Mouse (Mus musculus): Measurements from ENCODE around the gene Cpm. TPM values are rescaled to one million over a fixed set of nuclear protein-coding genes. Genes with fewer than 3 reads are reported as not detected.

The Cpm gene
- total RNA-seq, 1 experiment, result 4.8 TPM

- Histone ChIP-seq H3K9ac (ENCODE audit: insufficient read depth, low read depth, low read length, poor library complexity, severe bottlenecking) (no peak overlapping the region), H3K36me3 (ENCODE audit: control insufficient read depth, insufficient read depth, low read length, poor library complexity, severe bottlenecking) (no peaks in the 10 kb centered on the region), H3K27ac (ENCODE audit: insufficient read depth, low read depth, low read length, poor library complexity, severe bottlenecking) (no peak overlapping the region), H3K4me3 (ENCODE audit: insufficient read depth in 1 of 2, low read depth in 1 of 2, low read length in 2 of 2, poor library complexity in 1 of 2, severe bottlenecking in 1 of 2) (no peak overlapping the region), H3K9me3 (ENCODE audit: control insufficient read depth, insufficient read depth, low read depth, low read length) (no peaks in the 10 kb centered on the region), H3K4me1 (ENCODE audit: control insufficient read depth in 2 of 2, insufficient read depth in 2 of 2, low read length in 2 of 2, poor library complexity in 1 of 2) (peaks cover 9 to 14% of the 10 kb centered on the region in 2 experiments)
- DNase-seq (ENCODE audit: low read depth, low spot score), result no peak
- in situ Hi-C loops (cut with MboI; ENCODE audit: low sequenced_read_pairs in 2 of 2, unreplicated experiment in 2 of 2), result no loop called here
- TF ChIP-seq ZNF384 (IDR thresholded peaks at IDR 0.05; ENCODE audit: low read depth, low read length) (no peak), MAFK (IDR thresholded peaks at IDR 0.05; ENCODE audit: insufficient read depth, low read depth, low read length) (no peak), HCFC1 (IDR thresholded peaks at IDR 0.05; ENCODE audit: borderline replicate concordance, insufficient read depth, low read length) (no peak), CHD2 (IDR thresholded peaks at IDR 0.05; ENCODE audit: low read depth, low read length) (no peak), ZC3H11A (IDR thresholded peaks at IDR 0.05; ENCODE audit: borderline replicate concordance, low read depth, low read length) (no peak)
Measured at GRCm38 (mm10) chr10:117643302-117643701, 14.0 kb downstream of the Cpm start.

GRCm38 (mm10) chr10:117643711-117644428, 14.6 kb downstream of the Cpm start:
- no peak for DNase-seq (ENCODE audit: low read depth, low spot score)
- H3K27ac ChIP-seq (ENCODE audit: insufficient read depth, low read depth, low read length, poor library complexity, severe bottlenecking), result no peak overlapping the region
- H3K4me1 ChIP-seq (ENCODE audit: control insufficient read depth in 2 of 2, insufficient read depth in 2 of 2, low read length in 2 of 2, poor library complexity in 1 of 2), result peaks cover 9 to 14% of the 10 kb centered on the region in 2 experiments
- no peaks in the 10 kb centered on the region for H3K9me3 ChIP-seq (ENCODE audit: control insufficient read depth, insufficient read depth, low read depth, low read length)
- no peak overlapping the region for H3K9ac ChIP-seq (ENCODE audit: insufficient read depth, low read depth, low read length, poor library complexity, severe bottlenecking)
- in situ Hi-C loops (cut with MboI; ENCODE audit: low sequenced_read_pairs in 2 of 2, unreplicated experiment in 2 of 2), result no loop called here
- TF ChIP-seq ZC3H11A (IDR thresholded peaks at IDR 0.05; ENCODE audit: borderline replicate concordance, low read depth, low read length) (no peak), MAFK (IDR thresholded peaks at IDR 0.05; ENCODE audit: insufficient read depth, low read depth, low read length) (no peak), ZNF384 (IDR thresholded peaks at IDR 0.05; ENCODE audit: low read depth, low read length) (no peak), HCFC1 (IDR thresholded peaks at IDR 0.05; ENCODE audit: borderline replicate concordance, insufficient read depth, low read length) (no peak), CHD2 (IDR thresholded peaks at IDR 0.05; ENCODE audit: low read depth, low read length) (no peak)
- no peak overlapping the region for H3K4me3 ChIP-seq (ENCODE audit: insufficient read depth in 1 of 2, low read depth in 1 of 2, low read length in 2 of 2, poor library complexity in 1 of 2, severe bottlenecking in 1 of 2)
- H3K36me3 ChIP-seq (ENCODE audit: control insufficient read depth, insufficient read depth, low read length, poor library complexity, severe bottlenecking), result no peaks in the 10 kb centered on the region

- Histone ChIP-seq H3K4me1 (ENCODE audit: control insufficient read depth in 2 of 2, insufficient read depth in 2 of 2, low read length in 2 of 2, poor library complexity in 1 of 2) (peaks cover 9 to 14% of the 10 kb centered on the region in 2 experiments), H3K9ac (ENCODE audit: insufficient read depth, low read depth, low read length, poor library complexity, severe bottlenecking) (no peak overlapping the region), H3K4me3 (ENCODE audit: insufficient read depth in 1 of 2, low read depth in 1 of 2, low read length in 2 of 2, poor library complexity in 1 of 2, severe bottlenecking in 1 of 2) (no peak overlapping the region), H3K9me3 (ENCODE audit: control insufficient read depth, insufficient read depth, low read depth, low read length) (no peaks in the 10 kb centered on the region), H3K27ac (ENCODE audit: insufficient read depth, low read depth, low read length, poor library complexity, severe bottlenecking) (no peak overlapping the region), H3K36me3 (ENCODE audit: control insufficient read depth, insufficient read depth, low read length, poor library complexity, severe bottlenecking) (no peaks in the 10 kb centered on the region)
- in situ Hi-C loops (cut with MboI; ENCODE audit: low sequenced_read_pairs in 2 of 2, unreplicated experiment in 2 of 2), result no loop called here
- DNase-seq (ENCODE audit: low read depth, low spot score), result no peak
- no peak for TF ChIP-seq ZNF384 (IDR thresholded peaks at IDR 0.05; ENCODE audit: low read depth, low read length)
- TF ChIP-seq HCFC1 (IDR thresholded peaks at IDR 0.05; ENCODE audit: borderline replicate concordance, insufficient read depth, low read length), result no peak
- TF ChIP-seq CHD2 (IDR thresholded peaks at IDR 0.05; ENCODE audit: low read depth, low read length), result no peak
- no peak for TF ChIP-seq ZC3H11A (IDR thresholded peaks at IDR 0.05; ENCODE audit: borderline replicate concordance, low read depth, low read length)
- no peak for TF ChIP-seq MAFK (IDR thresholded peaks at IDR 0.05; ENCODE audit: insufficient read depth, low read depth, low read length)
Measured at GRCm38 (mm10) chr10:117644429-117644748, 15.1 kb downstream of the Cpm start.

- H3K4me3 ChIP-seq (ENCODE audit: insufficient read depth in 1 of 2, low read depth in 1 of 2, low read length in 2 of 2, poor library complexity in 1 of 2, severe bottlenecking in 1 of 2), result no peak overlapping the region
Measured at GRCm38 (mm10) chr10:117644828-117645227, 15.5 kb downstream of the Cpm start.

More at GRCm38 (mm10) chr10:117644828-117645227, 15.5 kb downstream of the Cpm start:
- no peak overlapping the region for H3K9ac ChIP-seq (ENCODE audit: insufficient read depth, low read depth, low read length, poor library complexity, severe bottlenecking)
- in situ Hi-C loops (cut with MboI; ENCODE audit: low sequenced_read_pairs in 2 of 2, unreplicated experiment in 2 of 2), result no loop called here
- H3K9me3 ChIP-seq (ENCODE audit: control insufficient read depth, insufficient read depth, low read depth, low read length), result no peaks in the 10 kb centered on the region
- TF ChIP-seq MAFK (IDR thresholded peaks at IDR 0.05; ENCODE audit: insufficient read depth, low read depth, low read length) (no peak), ZNF384 (IDR thresholded peaks at IDR 0.05; ENCODE audit: low read depth, low read length) (no peak), ZC3H11A (IDR thresholded peaks at IDR 0.05; ENCODE audit: borderline replicate concordance, low read depth, low read length) (no peak), CHD2 (IDR thresholded peaks at IDR 0.05; ENCODE audit: low read depth, low read length) (no peak), HCFC1 (IDR thresholded peaks at IDR 0.05; ENCODE audit: borderline replicate concordance, insufficient read depth, low read length) (no peak)
- H3K36me3 ChIP-seq (ENCODE audit: control insufficient read depth, insufficient read depth, low read length, poor library complexity, severe bottlenecking), result no peaks in the 10 kb centered on the region
- no peak overlapping the region for H3K27ac ChIP-seq (ENCODE audit: insufficient read depth, low read depth, low read length, poor library complexity, severe bottlenecking)
- H3K4me1 ChIP-seq (ENCODE audit: control insufficient read depth in 2 of 2, insufficient read depth in 2 of 2, low read length in 2 of 2, poor library complexity in 1 of 2), result peaks cover 9 to 14% of the 10 kb centered on the region in 2 experiments
- no peak for DNase-seq (ENCODE audit: low read depth, low spot score)
